Mouse (Mus musculus) cerebellum, postnatal 25 days (tissue): ENCODE data around the gene Skp1a.

ENCODE experiments used
- DNase-seq, 2 experiments: peaks; one replicate each; pipeline ENCODE4 v3.0.0; 2021; ENCODE audit warnings: mixed read lengths in 2 of 2

Skp1a gene

GRCm38 (mm10) chr11:52255077-52255476 is 23.3 kb downstream of the Skp1a start:
- DNase-seq, result no peak

GRCm38 (mm10) chr11:52257376-52257775 is 25.6 kb downstream of the Skp1a start:
- no peak for DNase-seq

GRCm38 (mm10) chr11:52258711-52259110 is 26.9 kb downstream of the Skp1a start:
- DNase-seq, result no peak

GRCm38 (mm10) chr11:52260878-52261277 is 29.1 kb downstream of the Skp1a start:
- no peak for DNase-seq

GRCm38 (mm10) chr11:52261937-52262336 is 30.1 kb downstream of the Skp1a start:
- DNase-seq, result peak in 1 of 2 experiments; percentile 50

- no peak for DNase-seq
Measured at GRCm38 (mm10) chr11:52262338-52262737, 30.5 kb downstream of the Skp1a start.

GRCm38 (mm10) chr11:52264871-52265270 is 33.1 kb downstream of the Skp1a start:
- DNase-seq, result no peak

- no peak for DNase-seq
Measured at GRCm38 (mm10) chr11:52265616-52266307, 34.0 kb downstream of the Skp1a start.

GRCm38 (mm10) chr11:52267271-52267670 is 35.5 kb downstream of the Skp1a start:
- no peak for DNase-seq

- no peak for DNase-seq
Measured at GRCm38 (mm10) chr11:52268104-52268835, 36.5 kb downstream of the Skp1a start.

GRCm38 (mm10) chr11:52269841-52270240 is 38.0 kb downstream of the Skp1a start:
- DNase-seq, result no peak

GRCm38 (mm10) chr11:52271765-52272495 is 40.1 kb downstream of the Skp1a start:
- DNase-seq, result no peak

- no peak for DNase-seq
Measured at GRCm38 (mm10) chr11:52272619-52273018, 40.8 kb downstream of the Skp1a start.

- DNase-seq, result no peak
Measured at GRCm38 (mm10) chr11:52273183-52273941, 41.6 kb downstream of the Skp1a start.

GRCm38 (mm10) chr11:52273942-52274330 is 42.1 kb downstream of the Skp1a start:
- no peak for DNase-seq

- no peak for DNase-seq
Measured at GRCm38 (mm10) chr11:52274456-52275112, 42.8 kb downstream of the Skp1a start.

- no peak for DNase-seq
Measured at GRCm38 (mm10) chr11:52275366-52275765, 43.6 kb downstream of the Skp1a start.

- no peak for DNase-seq
Measured at GRCm38 (mm10) chr11:52275774-52276555, 44.2 kb downstream of the Skp1a start.

- DNase-seq, result no peak
Measured at GRCm38 (mm10) chr11:52276961-52277391, 45.2 kb downstream of the Skp1a start.

- DNase-seq, result no peak
Measured at GRCm38 (mm10) chr11:52277433-52278150, 45.8 kb downstream of the Skp1a start.

- DNase-seq, result no peak
Measured at GRCm38 (mm10) chr11:52278164-52278563, 46.4 kb downstream of the Skp1a start.
